Mouse (Mus musculus): ENCODE results near the gene Galnt17.

Gene Galnt17

DNA sequence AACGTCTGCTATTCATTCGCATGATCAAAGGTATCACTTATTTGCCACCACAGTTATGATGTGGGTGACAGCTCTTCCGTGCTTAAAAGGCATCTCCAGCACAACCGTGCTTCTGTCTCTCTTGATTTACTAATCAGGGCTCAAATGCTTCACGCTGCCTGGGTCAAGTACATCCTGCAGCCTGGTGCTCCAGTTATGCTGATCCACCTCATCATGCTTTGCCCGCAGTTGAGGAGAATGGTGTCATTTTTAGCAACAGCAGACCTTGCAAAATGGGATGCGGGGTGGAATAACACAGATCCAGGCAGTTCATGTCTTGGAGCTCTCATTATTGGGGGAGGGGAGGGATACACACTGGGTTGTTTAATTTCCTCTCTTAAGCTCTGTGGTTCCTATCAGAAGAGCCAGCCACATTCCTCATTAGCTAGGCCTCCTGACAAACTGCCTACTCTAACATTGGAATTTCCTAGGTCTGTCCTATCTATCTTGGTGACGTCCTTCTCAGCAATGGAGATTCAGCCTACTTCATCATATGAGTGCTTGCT is 187.9 kb downstream of the Galnt17 start:
- peak; percentile 54 for DNase-seq (ENCODE audit: low spot score)

DNA sequence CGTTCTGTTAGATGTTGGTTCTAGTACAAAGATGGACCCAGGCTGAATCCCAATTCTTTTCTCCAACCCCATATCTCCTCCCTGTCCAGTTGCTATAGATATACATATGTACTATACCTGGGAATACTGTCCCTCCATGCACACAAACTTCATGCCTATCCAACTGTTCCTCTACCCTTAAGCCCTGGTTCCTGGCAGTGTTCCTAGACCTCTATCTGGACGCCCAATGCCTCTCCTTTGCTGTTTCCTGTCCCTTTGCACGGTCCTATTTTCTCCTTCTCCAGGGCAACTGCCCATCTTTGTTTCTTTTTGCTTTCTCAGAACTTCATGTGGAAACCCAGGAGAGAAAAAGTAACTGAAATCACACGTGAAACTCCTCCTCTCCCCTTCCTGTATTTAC is 188.4 kb downstream of the Galnt17 start:
- DNase-seq (ENCODE audit: low spot score): no peak

DNA sequence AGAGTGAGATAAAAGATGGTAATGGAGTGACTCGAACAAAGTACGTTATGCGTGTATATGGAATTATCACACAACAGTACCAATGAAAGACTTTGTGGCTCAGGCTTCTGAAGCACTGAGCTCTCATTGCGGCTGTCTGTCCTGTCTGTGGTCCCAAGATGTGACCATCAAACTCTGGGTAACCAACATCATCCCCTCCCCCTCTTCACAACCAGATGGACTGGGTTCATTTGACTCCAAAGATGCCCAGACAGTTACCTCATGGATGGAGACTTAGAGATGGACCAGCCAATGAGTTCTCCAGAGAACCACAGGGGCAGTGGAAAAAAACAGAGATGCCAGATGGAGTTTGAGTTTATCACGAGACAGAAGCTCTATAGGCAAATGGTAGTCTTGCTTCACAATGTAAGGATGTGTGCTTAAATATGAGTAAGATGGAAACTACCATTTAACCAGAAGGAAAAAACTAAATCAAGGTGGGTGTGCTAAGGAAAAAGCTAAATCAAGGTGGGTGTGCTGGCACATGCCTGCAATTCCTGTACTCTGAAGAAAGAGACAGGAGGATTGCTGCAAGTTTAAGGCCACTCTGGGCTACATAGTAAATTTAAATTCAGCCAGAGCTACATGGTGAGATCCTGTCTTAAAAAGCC is 190.8 kb downstream of the Galnt17 start:
- no peak for DNase-seq (ENCODE audit: low spot score)

DNA sequence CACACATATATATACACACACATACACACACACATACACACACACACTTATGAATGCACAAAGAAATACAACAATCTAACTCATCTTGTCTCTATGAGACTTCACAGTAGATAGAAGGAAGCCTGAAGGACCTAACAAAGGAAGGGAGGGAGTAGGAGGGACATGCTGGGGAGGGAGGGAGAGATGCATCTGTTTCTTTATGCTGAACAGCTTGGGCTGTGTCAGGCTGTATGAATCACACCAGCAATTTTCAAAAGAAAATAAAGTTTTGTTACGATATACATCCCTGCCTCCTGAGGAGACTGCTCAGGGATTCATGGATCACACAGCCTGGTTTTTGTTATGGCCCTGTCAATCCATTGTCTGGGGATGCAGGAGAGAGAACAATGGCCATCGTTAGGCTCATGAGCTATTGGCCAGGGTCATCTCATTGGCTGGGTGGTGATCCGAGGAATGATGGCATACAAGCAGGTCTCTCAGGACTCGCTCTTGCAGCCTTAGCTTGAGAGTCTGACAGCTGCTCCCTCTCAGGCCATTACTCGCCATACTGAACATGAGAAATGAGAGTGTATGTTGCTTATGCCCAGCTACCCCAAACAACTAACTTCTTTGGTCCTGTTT is 194.3 kb downstream of the Galnt17 start:
- DNase-seq (ENCODE audit: low spot score): peak; percentile 59

DNA sequence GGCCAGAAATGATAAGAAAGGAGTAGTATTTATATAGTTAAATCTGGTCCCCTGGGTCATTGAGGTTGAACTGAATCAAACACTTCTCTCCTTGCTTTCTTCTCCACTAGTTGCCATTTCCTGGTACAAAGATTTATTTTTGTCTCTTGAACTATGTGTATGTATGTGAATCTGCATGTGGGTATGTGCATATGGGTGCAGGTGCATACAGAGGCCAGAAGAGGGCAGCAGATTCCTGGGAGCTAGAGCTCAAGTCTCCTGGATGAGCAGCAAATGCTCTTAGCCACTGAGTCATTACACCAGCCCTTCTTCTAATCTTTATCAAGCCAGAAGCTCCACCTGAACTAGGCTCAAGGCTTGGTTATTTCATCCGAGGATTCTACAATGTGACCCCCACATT is 201.1 kb downstream of the Galnt17 start:
- DNase-seq (ENCODE audit: low spot score): no peak

DNA sequence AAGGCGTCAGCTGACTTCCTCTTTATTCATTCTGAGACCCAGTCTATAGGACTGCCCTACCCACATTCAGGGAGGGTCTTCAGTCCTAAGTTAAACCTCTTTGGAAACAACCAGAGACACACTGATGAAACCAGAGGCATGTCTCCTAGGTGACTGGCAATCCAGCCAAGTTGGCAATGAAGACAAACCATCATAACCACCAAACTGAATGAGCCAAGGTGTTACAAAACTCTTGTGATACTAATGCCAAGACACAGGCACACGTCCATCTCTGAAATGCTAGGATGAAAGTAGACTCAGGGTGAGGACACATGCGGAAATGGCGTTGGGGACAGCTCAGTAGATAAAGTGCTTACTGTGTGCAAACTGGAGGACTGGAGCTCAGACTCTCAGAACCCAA is 211.5 kb downstream of the Galnt17 start:
- no peak for DNase-seq (ENCODE audit: low spot score)

DNA sequence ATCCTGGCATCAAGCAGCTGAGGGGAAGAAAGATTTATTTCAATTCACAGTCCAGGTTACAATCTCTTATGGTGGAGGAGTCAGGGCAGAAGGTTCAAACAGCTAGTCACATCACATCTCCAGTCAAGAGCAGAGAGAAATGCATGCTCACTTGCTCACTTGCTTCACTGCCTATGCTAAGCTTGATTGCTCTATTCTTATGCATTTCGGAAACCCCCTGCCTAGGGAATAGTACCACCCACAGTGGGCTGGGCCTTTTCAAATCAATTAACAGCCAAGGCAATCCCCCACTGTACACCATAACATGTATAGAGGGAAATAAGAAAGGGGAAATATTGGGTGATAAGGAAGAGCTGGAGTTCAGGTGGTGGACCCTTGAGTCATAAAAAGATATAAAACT is 212.7 kb downstream of the Galnt17 start:
- DNase-seq (ENCODE audit: low spot score): no peak

DNA sequence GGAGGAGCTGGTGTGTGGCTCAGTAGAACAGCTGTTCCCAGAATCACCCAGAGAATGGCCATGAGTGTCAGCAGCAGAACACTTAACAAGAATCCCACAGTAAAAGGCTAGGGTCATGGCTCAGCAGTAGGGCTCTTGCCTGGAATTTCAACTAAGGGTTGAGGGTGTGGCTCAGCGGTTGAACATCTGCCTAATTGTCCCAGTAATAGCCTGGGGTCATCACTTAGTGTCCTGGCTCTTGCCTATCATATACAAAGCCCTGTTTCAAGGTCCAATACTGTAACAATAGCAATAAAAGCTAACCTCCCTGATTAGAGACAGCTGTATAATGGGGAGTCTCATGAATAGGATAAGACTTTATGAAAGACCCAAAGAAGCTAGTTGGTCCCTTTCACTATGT is 213.5 kb downstream of the Galnt17 start:
- DNase-seq (ENCODE audit: low spot score): peak; percentile 24

DNA sequence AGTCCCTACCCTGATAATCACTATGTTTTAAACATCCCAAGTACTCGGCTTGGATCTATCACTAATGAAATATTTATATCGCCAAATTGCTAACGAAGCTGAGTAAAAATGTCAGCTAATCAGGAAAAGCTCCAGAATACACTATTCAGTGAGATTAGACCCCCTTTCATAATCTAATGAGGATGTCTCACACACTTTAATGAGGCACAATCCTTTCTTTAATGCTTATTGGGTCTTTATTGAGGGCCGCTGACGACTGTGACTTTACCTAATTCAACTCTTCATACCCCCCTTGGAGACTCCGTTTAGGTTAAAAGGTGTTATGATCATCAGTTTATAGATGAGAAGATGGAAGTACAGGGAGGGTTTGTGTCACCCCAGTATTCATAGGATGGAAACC is 214.2 kb downstream of the Galnt17 start:
- no peak for DNase-seq (ENCODE audit: low spot score)

DNA sequence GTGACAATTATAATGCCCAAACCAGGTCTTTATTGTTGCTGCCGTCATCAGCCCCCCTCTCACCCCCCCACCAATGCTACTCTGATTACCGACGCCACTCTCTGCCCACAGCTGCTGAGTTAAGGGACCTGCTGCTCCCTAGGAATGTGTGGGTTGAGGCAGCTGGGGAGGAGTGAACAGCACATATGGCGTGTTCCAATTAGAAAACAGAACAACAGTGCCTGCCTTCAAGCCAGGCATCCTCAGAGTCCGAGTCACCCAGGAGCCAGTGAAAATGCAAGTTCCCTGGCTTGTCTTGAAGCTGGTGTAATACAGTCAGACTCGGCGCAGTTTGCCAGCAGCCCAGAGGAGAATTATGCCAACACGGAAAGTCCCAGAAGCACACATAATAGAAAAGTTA is 218.4 kb downstream of the Galnt17 start:
- DNase-seq (ENCODE audit: low spot score): peak; percentile 27

DNA sequence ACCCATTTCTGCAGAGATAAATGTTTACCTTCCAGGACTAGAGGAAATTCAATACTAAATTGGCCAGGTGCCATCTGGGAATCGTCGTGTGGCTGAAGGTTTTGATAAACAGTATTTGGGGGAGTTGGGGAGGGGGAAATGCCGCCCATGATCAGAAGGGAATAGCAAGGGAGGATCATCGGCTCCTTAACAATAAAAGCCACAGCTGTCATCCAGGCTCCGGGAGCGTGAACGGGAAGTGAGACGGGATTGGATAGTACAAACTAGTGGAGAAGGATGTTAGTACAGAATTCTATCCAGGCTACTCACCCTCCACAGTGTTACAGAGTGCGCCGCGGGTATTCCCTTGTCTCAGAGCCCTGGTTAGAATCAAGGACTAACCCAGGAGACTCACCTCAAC is 219.4 kb downstream of the Galnt17 start:
- no peak for DNase-seq (ENCODE audit: low spot score)

DNA sequence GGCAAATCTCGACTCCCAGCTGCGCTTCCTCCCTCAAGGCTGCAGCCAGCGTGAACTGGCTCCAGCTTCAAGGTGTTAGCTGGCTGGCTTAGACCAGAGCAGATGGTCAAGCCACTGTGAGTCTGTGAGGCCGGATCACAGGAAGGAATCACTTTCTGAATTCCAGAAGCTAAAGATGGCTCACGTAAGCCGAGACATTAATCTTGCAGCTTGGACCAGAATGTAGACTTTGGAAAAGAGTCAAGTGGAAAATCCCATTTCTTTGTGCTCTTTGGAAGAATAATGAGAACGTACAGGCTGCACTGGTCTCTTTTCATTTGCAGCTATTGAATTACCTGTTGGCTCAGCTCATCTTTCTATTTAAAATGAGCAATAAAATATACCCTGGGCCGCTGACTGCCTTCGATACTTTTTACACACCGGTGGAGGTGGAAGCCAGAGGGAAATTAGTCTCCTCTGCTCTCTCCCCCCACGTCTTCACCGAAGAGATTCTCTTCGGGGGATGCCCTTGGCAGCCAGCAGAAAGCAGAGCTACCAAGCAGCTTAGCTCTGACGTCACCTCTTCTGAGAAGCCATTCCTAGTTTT is 225.1 kb downstream of the Galnt17 start:
- peak; percentile 54 for DNase-seq (ENCODE audit: low spot score)

DNA sequence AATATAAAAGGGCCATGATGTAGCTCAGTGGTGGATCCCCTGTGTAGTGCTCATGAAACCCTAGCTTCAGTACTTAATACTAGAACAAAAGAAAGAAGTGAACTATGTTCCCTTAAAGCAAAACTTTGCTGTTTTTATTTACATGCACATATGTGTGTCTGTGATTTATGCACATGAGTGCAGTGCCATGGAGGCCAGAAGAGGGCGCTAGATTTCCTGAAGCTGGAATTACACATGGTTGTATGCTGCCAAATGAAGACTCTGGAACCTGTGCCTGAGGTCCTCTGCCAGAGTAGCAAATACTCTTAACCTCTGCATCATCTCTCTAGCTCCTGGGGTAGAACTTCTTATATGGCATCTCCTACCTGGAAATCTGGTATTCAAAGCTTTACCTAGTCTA is 230.6 kb downstream of the Galnt17 start:
- no peak for DNase-seq (ENCODE audit: low spot score)

DNA sequence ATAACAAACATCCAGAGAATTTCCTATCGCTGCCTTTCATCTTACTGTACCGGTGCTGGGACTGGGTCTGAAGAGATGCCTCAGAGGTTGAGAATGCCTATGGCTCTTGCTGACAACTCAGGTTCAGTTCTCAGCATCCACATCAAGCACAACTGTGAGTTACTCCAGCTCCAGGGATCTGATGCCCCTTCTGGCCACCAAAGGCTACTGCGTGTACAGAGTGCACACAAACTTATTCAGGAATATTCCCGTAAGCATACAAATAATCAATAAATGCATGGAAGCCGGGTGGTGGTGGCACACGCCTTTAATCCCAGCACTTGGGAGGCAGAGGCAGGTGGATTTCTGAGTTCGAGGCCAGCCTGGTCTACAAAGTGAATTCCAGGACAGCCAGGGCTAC is 232.5 kb downstream of the Galnt17 start:
- DNase-seq (ENCODE audit: low spot score): no peak

DNA sequence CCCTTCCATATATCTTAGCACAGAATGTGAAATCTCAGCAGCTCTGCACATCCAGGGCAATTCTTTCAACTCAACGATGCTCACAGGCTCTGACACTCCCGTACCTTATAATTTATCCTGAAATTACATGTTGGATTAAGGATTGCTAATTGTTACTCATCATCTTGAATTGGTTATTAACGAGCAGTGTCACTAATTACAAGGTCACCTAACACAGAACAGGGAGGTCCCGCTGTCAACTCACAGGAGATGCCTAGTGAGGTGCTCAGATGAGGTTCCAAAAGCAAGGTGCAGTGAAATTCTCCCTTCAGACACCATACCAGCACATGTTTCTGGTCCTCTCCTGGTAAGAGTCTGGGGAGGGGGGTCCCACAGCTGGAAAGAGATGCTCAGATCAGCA is 234.0 kb downstream of the Galnt17 start:
- no peak for DNase-seq (ENCODE audit: low spot score)

DNA sequence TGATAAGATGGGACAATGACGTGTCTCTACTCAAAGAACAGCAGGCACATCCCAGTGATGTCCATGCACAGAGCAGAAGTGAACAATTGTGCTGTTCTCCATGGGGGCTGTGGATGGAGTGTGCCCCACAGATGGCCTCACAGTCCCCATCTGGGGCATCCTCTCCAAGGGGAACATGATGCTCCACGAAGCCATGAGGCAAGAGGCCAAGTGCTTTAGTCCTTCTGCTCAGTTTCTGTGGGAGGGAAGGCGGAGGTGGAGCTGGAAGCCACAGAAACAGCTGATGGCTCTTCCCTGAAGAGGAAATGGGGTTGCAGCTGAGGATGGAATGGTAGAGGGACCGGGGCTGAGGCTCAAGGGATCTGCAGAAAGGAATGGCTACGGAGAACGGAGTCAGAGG is 243.1 kb downstream of the Galnt17 start:
- DNase-seq (ENCODE audit: low spot score): no peak

DNA sequence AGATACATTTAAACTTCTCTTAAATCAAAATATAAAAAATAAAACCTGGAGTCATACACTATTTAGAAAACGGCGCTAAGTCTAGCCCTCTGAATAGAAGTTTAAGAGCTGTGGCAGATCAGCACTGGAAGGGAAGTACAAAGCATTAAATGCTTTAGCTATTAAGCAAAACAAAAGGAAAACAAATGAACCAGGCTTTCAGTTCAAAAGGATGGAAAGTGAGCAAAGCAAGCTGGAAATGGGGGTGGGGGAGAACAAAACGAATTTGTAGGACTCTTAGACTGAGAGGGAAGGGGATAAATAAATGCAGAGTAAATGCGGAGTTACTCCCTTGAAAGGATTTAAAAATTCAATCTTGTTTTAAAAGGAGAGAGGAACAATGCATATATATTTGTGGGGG is 259.8 kb downstream of the Galnt17 start:
- DNase-seq (ENCODE audit: low spot score): no peak

DNA sequence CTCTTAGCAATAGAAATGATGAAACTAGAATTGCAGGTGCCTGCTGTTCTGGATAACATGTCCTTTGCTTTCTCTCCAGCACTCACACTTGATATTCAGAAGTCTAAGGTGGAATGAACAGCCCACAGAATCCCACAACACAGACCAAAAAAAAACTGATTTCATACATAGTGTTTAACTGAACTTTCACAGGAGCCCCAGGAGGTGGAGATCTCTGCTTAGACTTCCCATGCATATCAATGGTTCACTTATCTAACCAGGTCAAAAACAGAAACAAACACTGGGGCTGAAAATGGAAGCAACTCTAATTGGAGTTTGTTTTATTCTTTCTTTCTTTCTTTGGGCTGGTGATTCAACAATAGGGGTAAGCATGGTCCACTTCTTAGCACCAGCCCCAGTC is 265.2 kb downstream of the Galnt17 start:
- DNase-seq (ENCODE audit: low spot score): no peak

DNA sequence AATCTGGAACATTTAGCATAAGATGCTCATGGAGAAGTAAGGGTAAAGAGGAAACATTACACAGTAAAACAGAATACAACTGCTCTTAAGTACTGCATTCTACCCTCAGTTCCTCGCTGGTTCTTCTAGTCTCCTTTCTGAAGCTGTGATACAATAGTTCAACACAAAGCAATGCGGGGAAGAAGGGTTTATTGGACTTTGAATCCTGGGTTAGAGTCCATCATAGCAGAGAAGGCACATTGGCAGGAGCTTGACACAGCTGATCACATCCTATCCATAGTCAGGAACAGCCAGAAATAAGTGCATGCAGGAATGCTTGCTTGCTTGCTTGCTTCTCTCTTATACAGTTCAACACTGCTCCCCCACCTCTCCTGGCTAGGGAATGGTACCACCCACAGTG is 267.9 kb downstream of the Galnt17 start:
- DNase-seq (ENCODE audit: low spot score): no peak

DNA sequence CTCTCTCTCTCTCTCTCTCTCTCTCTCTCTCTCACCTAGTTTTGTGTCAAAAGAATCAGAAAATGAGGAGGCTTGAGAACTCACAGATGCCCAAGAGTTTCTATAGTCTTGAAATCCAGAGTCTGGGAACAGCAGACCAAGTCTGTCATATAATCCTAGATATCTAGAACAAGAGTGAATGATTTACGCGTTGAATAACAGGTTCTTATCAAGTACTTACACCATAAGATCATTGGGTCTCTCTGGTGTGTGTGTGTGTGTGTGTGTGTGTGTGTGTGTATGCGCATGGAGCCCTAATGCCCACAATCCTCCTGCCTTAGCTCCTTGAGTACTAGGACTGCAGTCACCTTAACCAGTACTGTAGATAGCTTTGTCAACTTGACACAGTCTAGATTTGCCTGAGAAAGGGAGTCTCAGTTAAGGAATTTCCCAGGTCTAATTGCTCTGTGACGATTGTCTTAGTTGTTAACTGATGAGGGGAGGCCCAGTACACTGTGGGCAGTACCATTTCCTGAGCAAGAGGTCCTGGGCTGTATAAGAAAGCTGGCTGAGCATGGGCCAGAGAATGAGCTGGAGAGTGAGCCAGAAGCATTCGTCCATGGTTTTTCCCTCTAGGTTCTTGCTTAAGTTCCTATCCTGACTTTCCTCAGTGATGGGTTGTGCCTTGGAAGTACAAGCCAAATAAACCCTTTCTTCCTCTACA is 268.5 kb downstream of the Galnt17 start:
- no peak for DNase-seq (ENCODE audit: low spot score)

DNA sequence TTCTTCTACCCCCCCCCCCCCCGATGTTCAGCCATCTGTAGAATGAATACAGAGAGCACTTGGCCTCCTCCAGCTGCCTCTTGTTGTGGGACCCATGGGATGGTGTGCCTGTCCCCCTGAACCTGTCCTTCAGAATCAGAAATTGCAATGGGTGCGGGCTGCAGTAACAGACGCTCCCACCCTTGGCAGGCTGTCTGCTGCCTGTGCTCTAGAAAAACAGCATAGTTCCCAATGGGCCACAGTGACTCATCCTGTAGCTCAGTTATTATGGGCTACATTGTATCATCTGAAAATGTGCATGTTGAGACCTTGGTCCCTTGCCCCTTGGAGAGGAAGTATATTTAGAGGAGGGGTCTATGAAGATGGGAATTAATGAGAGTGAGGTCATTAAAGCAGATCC is 283.8 kb downstream of the Galnt17 start:
- no peak for DNase-seq (ENCODE audit: low spot score)

DNA sequence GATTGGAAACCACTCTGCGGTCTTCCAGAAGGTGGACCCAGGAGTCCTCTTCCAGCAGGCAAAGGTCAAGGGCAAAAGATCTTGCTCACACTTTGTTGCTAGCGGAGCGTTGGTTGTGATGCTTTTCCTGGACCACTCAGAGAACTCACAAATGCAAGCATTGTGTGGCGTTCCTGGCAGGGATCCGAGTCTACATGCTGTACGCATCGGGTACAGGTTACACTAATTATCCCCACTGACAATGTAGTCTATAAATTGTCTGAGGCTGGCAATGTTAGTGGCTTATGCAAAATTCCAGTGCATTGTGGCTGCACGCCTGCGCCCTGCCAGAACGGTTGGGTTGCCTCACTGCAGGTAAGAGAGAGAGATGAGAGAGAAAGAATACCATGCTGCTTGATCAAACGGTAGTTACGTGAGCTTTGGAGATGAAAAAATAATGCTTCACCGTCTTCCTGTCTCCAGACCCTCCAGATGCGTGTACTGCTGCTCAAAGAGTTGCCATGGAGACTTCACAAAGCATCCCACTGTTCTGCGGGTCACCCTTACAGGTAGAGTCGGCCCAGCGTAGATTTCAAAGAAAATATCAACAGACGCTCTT is 285.8 kb downstream of the Galnt17 start:
- no peak for DNase-seq (ENCODE audit: low spot score)

DNA sequence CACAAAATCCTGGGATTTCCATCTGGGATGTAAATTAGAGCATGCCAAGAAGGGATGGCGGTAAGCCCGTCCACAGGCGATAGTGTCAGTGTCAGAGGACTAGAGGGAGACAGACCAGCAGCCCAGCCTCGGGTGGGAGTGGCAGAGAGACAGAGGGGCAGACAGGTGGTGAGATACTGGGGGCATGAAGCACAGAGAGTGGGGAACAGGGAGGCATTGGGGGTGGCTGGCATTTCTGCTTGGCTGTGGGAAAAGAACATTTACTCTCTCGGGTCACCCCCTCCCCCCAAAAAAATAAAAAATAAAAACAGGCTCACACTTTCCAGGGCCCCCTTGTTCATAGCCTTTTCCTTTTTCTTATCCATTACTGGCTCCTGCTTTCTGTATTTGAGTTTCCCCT is 287.4 kb downstream of the Galnt17 start:
- no peak for DNase-seq (ENCODE audit: low spot score)
